Mouse (Mus musculus): ENCODE measurements around the gene P2rx4. TPM values are rescaled to one million over a fixed set of nuclear protein-coding genes. Genes with fewer than 3 reads are reported as not detected.
A peak's percentile ranks its signal among the peaks of the same experiment; 100 is the strongest.

Gene P2rx4
- polyA plus RNA-seq, 1 experiment from 2014 or later: 14.8 TPM

DNA sequence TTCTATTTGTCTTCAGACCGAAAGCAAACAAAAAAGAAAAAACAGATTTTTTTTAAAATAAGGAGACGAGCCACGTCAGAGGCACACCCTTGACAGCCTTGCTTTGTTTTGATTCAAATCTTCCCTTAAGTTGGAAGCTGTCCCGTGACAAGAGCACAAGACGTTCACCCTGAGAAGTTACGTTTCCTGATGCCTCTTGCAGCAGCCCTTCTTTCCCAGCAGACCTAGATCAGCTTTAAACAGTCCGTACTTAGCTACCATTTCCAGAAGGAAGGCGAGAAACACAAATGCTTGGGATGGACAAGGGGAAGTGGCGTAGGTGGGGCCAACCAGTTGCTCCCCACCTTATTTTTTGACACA lies 8.7 kb upstream of the P2rx4 start:
- H3K4me2 ChIP-seq (replicated peaks; ENCODE audit: low read depth, low read length): no peak overlapping the region
- no peak for ATAC-seq (ENCODE audit: low FRiP score, low TSS enrichment)
- 0 out of 2 replicates have a peak, but pooled peaks cover 11% of the 10 kb centered on the region for H3K4me1 ChIP-seq (ENCODE audit: control insufficient read depth, insufficient read depth, low read length)
- H3K27ac ChIP-seq (ENCODE audit: low read depth, low read length): no peak overlapping the region
- H3K9me3 ChIP-seq (ENCODE audit: control insufficient read depth, low read length): no peaks in the 10 kb centered on the region
- H3K9ac ChIP-seq (ENCODE audit: low read depth, low read length): no peak overlapping the region
- H3K4me3 ChIP-seq (ENCODE audit: low read length): no peak overlapping the region
- no peaks in the 10 kb centered on the region for H3K27me3 ChIP-seq (ENCODE audit: control insufficient read depth, insufficient read depth, low read length)
- H3K36me3 ChIP-seq (ENCODE audit: control insufficient read depth, insufficient read depth, low read length): no peaks in the 10 kb centered on the region
- WGBS: 68% methylated on average over 9 of the region's 9 CpGs

DNA sequence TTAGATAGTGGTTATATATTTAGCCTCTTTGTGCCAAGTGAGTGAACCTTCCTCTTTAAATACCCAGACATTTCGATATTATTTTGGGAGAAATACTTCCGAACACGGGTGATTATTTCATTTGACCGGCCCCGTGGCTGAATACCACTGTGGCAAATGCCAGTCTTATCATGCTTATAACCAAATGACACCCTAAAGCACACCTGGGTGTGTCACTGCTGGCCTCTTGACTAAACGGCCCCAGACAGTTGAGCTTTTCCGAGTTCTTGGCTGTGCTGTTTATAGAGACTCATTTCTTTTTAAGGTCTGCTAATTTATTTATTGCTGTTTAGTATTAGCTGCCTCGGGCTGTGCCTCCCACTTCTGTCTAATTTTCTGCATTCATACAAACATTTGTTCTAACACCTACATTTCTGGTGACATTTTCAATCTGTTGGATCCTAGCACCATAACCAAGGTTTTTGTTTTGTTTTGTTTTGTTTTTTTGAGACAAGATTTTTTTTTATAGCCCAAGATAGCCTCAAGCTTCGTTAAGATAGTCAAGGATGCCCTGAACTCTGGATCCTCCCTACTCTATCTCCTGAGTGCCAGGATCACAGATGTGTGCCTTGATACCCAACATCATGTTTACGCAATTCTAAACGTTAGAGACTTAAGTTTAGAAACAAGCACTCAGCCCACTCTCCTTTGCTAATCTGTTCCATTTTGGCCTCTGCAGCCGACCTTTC lies 7.1 kb upstream of the P2rx4 start:
- no peaks in the 10 kb centered on the region for H3K36me3 ChIP-seq (ENCODE audit: control insufficient read depth, insufficient read depth, low read length)
- 60% methylated on average over 12 of the region's 12 CpGs for WGBS
- no peak overlapping the region for H3K4me2 ChIP-seq (replicated peaks; ENCODE audit: low read depth, low read length)
- ATAC-seq (ENCODE audit: low FRiP score, low TSS enrichment): no peak
- H3K9me3 ChIP-seq (ENCODE audit: control insufficient read depth, low read length): no peaks in the 10 kb centered on the region
- H3K4me1 ChIP-seq (ENCODE audit: control insufficient read depth, insufficient read depth, low read length): 0 out of 2 replicates have a peak, but pooled peaks cover 11% of the 10 kb centered on the region
- H3K4me3 ChIP-seq (ENCODE audit: low read length): no peak overlapping the region
- H3K27me3 ChIP-seq (ENCODE audit: control insufficient read depth, insufficient read depth, low read length): no peaks in the 10 kb centered on the region
- no peak overlapping the region for H3K27ac ChIP-seq (ENCODE audit: low read depth, low read length)
- no peak overlapping the region for H3K9ac ChIP-seq (ENCODE audit: low read depth, low read length)

DNA sequence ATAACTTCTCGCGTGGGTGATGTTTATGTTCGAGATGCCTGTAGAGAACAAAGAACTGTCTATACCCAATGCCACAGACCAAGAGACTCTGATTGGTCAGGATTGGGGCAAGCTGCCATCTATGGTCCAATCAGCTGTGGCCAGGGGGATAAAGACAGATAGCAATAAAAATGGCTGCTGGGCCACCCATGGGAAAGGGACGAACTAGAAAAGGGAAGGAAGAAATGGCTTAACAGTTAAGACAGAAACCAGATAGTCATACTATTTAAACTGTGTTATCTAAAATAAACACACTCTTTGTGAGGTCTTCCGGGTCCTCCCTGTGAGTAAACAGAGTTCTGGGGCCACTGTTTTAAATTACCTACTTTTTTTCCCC lies 6.5 kb upstream of the P2rx4 start:
- Histone ChIP-seq H3K27me3 (ENCODE audit: control insufficient read depth, insufficient read depth, low read length) (no peaks in the 10 kb centered on the region), H3K9me3 (ENCODE audit: control insufficient read depth, low read length) (no peaks in the 10 kb centered on the region), H3K27ac (ENCODE audit: low read depth, low read length) (no peak overlapping the region), H3K4me2 (replicated peaks; ENCODE audit: low read depth, low read length) (no peak overlapping the region), H3K36me3 (ENCODE audit: control insufficient read depth, insufficient read depth, low read length) (no peaks in the 10 kb centered on the region), H3K9ac (ENCODE audit: low read depth, low read length) (no peak overlapping the region), H3K4me1 (ENCODE audit: control insufficient read depth, insufficient read depth, low read length) (0 out of 2 replicates have a peak, but pooled peaks cover 11% of the 10 kb centered on the region), H3K4me3 (ENCODE audit: low read length) (no peak overlapping the region)
- 43% methylated on average over 5 of the region's 5 CpGs for WGBS
- ATAC-seq (ENCODE audit: low FRiP score, low TSS enrichment): no peak

DNA sequence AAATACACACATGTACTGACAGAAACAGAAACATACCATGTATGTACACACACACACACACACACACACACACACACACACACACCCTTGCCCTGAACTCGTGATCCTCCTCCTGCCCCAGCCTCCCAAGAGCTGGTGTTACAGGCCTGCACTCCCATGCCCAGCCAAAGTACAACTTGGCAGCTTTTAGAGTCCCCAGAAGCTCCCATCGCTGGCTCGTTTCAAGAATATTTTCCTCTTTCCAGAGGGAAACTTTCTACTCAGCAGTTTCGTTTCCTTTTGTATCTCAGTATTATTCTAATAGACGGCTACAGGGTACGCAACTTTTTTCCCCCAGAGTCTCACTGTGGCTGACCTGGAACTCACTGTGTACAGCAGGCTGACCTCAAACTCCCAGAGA lies 5.2 kb upstream of the P2rx4 start:
- ATAC-seq (ENCODE audit: low FRiP score, low TSS enrichment): no peak
- WGBS: 79% methylated on average over 6 of the region's 6 CpGs

DNA sequence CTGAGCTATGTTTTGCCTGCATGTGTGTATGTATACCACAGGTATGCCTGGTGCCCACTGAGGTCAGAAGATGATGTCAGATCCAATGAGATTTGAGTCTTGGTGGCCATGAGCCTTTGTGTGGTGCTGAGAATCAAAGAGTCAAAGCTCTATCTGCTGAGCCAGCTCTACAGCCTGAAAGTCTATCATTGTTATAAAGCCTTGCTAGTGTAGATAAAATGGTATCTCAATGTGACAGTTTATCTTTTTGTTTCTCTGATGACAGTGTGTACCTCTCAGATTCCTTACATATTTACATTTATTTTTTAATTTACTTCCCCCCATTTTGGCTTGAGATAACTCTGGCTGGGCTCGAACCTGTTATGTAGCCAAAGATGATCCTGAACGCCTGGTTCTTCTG lies 3.8 kb upstream of the P2rx4 start:
- no peaks in the 10 kb centered on the region for H3K27me3 ChIP-seq (ENCODE audit: control insufficient read depth, insufficient read depth, low read length)
- no peak overlapping the region for H3K4me3 ChIP-seq (ENCODE audit: low read length)
- H3K9me3 ChIP-seq (ENCODE audit: control insufficient read depth, low read length): no peaks in the 10 kb centered on the region
- no peak overlapping the region for H3K4me2 ChIP-seq (replicated peaks; ENCODE audit: low read depth, low read length)
- no peak for ATAC-seq (ENCODE audit: low FRiP score, low TSS enrichment)
- H3K27ac ChIP-seq (ENCODE audit: low read depth, low read length): no peak overlapping the region
- H3K9ac ChIP-seq (ENCODE audit: low read depth, low read length): no peak overlapping the region
- 85% methylated on average over 2 of the region's 2 CpGs for WGBS
- H3K4me1 ChIP-seq (ENCODE audit: control insufficient read depth, insufficient read depth, low read length): 0 out of 2 replicates have a peak, but pooled peaks cover 5% of the 10 kb centered on the region
- H3K36me3 ChIP-seq (ENCODE audit: control insufficient read depth, insufficient read depth, low read length): no peaks in the 10 kb centered on the region

More for the DNA sequence above, 5.2 kb upstream of the P2rx4 start:
- no peak overlapping the region for H3K4me3 ChIP-seq (ENCODE audit: low read length)
- H3K4me2 ChIP-seq (replicated peaks; ENCODE audit: low read depth, low read length): no peak overlapping the region
- H3K36me3 ChIP-seq (ENCODE audit: control insufficient read depth, insufficient read depth, low read length): no peaks in the 10 kb centered on the region
- H3K9me3 ChIP-seq (ENCODE audit: control insufficient read depth, low read length): no peaks in the 10 kb centered on the region
- H3K4me1 ChIP-seq (ENCODE audit: control insufficient read depth, insufficient read depth, low read length): 0 out of 2 replicates have a peak, but pooled peaks cover 5% of the 10 kb centered on the region
- H3K27me3 ChIP-seq (ENCODE audit: control insufficient read depth, insufficient read depth, low read length): no peaks in the 10 kb centered on the region
- H3K27ac ChIP-seq (ENCODE audit: low read depth, low read length): no peak overlapping the region
- H3K9ac ChIP-seq (ENCODE audit: low read depth, low read length): no peak overlapping the region

DNA sequence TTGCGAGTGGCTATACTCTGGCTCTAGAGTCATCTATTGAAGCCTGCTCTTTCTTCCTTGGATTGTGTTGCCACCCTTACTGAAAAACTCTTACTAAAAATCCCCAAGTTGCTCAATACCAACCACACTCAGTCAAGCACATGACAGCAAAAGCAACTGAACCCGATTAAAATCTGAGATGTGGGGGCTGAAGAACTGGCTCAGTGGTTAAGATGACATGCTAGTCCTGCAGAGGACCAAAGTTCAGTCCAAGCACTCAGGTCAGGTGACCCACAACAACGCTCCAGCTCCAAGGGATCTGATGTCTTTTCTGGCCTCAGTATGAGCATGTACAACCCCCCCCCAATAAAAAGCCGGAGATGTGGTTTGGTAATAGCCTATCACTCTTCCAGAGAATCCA lies 2.8 kb upstream of the P2rx4 start:
- no peaks in the 10 kb centered on the region for H3K36me3 ChIP-seq (ENCODE audit: control insufficient read depth, insufficient read depth, low read length)
- WGBS: 62% methylated on average over 4 of the region's 4 CpGs

DNA sequence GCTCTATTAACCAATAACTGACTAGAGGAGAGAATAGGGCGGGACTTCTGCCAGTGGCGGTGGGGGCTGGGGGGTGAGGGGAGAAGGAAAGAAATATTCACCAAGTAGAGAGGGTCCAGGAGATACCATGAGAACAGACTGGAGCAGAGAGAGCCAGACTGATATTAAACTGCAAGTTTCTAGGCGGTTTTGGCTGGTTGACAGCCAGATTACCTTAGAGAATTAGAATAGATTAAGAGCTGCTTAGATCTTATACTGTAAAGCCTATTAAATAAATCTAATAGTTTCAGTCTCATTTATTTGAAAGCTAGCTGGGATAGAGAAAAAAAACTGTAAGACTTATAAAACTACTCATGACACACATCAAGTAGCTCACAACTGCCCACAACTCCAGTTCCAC lies 2.2 kb upstream of the P2rx4 start:
- Histone ChIP-seq H3K4me1 (ENCODE audit: control insufficient read depth, insufficient read depth, low read length) (0 out of 2 replicates have a peak, but pooled peaks cover 5% of the 10 kb centered on the region), H3K27me3 (ENCODE audit: control insufficient read depth, insufficient read depth, low read length) (no peaks in the 10 kb centered on the region), H3K4me3 (ENCODE audit: low read length) (no peak overlapping the region), H3K9ac (ENCODE audit: low read depth, low read length) (no peak overlapping the region), H3K27ac (ENCODE audit: low read depth, low read length) (no peak overlapping the region), H3K36me3 (ENCODE audit: control insufficient read depth, insufficient read depth, low read length) (no peaks in the 10 kb centered on the region), H3K9me3 (ENCODE audit: control insufficient read depth, low read length) (no peaks in the 10 kb centered on the region), H3K4me2 (replicated peaks; ENCODE audit: low read depth, low read length) (no peak overlapping the region)
- WGBS: 89% methylated on average over 3 of the region's 3 CpGs
- no peak for ATAC-seq (ENCODE audit: low FRiP score, low TSS enrichment)

More for the DNA sequence above, 2.8 kb upstream of the P2rx4 start:
- no peak for ATAC-seq (ENCODE audit: low FRiP score, low TSS enrichment)
- no peaks in the 10 kb centered on the region for H3K27me3 ChIP-seq (ENCODE audit: control insufficient read depth, insufficient read depth, low read length)
- H3K9me3 ChIP-seq (ENCODE audit: control insufficient read depth, low read length): no peaks in the 10 kb centered on the region
- H3K27ac ChIP-seq (ENCODE audit: low read depth, low read length): no peak overlapping the region
- no peak overlapping the region for H3K9ac ChIP-seq (ENCODE audit: low read depth, low read length)
- 0 out of 2 replicates have a peak, but pooled peaks cover 5% of the 10 kb centered on the region for H3K4me1 ChIP-seq (ENCODE audit: control insufficient read depth, insufficient read depth, low read length)
- H3K4me3 ChIP-seq (ENCODE audit: low read length): no peak overlapping the region
- no peak overlapping the region for H3K4me2 ChIP-seq (replicated peaks; ENCODE audit: low read depth, low read length)

DNA sequence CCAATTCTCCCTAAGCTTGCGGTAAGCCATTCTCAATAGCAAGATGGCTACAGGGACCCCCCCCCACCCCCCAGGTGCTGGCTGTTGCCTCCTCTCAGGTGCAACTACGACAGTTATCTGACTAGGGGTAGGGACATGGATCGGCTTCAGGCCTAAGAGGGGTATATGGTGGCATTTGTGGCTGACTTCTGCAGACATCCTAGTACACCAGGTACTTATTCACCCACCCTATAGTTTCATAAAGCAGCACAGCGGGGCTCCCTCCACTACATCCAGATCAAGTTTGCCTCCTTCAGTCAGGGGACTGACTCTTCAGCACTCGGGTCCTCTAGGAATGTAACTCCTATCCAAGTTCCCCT lies 448 bp upstream of the P2rx4 start:
- Histone ChIP-seq H3K4me3 (ENCODE audit: low read length) (peak overlapping the region; percentile 52), H3K9ac (ENCODE audit: low read depth, low read length) (peak overlapping the region; percentile 62), H3K9me3 (ENCODE audit: control insufficient read depth, low read length) (no peaks in the 10 kb centered on the region), H3K27ac (ENCODE audit: low read depth, low read length) (peak overlapping the region; percentile 14; the same call in 1 of the 2 replicates), H3K4me1 (ENCODE audit: control insufficient read depth, insufficient read depth, low read length) (no peaks in the 10 kb centered on the region), H3K4me2 (replicated peaks; ENCODE audit: low read depth, low read length) (peak overlapping the region; percentile 62), H3K36me3 (ENCODE audit: control insufficient read depth, insufficient read depth, low read length) (no peaks in the 10 kb centered on the region), H3K27me3 (ENCODE audit: control insufficient read depth, insufficient read depth, low read length) (no peaks in the 10 kb centered on the region)
- 36% methylated on average over 5 of the region's 5 CpGs for WGBS
- peak; percentile 13; the same call in 1 of the 2 replicates for ATAC-seq (ENCODE audit: low FRiP score, low TSS enrichment)

DNA sequence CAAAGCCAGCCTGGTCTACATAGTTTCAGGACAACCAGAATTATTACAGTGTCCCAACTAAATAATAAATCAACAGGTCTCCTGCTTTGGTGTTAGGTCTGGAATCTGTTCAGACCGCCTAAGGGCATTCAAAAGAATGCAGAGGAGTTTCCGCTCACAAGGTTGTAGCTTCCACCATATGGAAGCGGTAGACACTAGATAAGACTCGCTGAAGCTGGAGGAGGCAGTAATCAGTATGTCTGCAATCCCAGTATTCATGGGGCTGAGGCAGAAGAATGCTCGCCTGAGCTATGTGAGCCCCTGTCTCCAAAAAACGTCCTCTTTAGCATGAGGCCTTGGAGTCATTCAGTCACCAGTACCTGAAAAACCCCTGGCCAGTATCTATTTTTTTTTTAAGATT lies 1.5 kb downstream of the P2rx4 start:
- no peak overlapping the region for H3K27ac ChIP-seq (ENCODE audit: low read depth, low read length)
- H3K4me2 ChIP-seq (replicated peaks; ENCODE audit: low read depth, low read length): no peak overlapping the region
- no peaks in the 10 kb centered on the region for H3K36me3 ChIP-seq (ENCODE audit: control insufficient read depth, insufficient read depth, low read length)
- no peak for ATAC-seq (ENCODE audit: low FRiP score, low TSS enrichment)
- H3K4me3 ChIP-seq (ENCODE audit: low read length): no peak overlapping the region
- H3K9me3 ChIP-seq (ENCODE audit: control insufficient read depth, low read length): no peaks in the 10 kb centered on the region
- WGBS: 67% methylated on average over 6 of the region's 6 CpGs
- no peaks in the 10 kb centered on the region for H3K27me3 ChIP-seq (ENCODE audit: control insufficient read depth, insufficient read depth, low read length)
- H3K4me1 ChIP-seq (ENCODE audit: control insufficient read depth, insufficient read depth, low read length): no peaks in the 10 kb centered on the region
- no peak overlapping the region for H3K9ac ChIP-seq (ENCODE audit: low read depth, low read length)
